Mouse (Mus musculus) midbrain, postnatal 0 days (tissue): ENCODE results near the gene Flnb. TPM values are rescaled to one million over a fixed set of nuclear protein-coding genes. Genes with fewer than 3 reads are reported as not detected.

ENCODE experiments used
- ATAC-seq: fragments of 200-750 bp; cut with Nextera tagmentation; 2 replicates; pipeline ENCODE4 v1.8.0; 2017; ENCODE audit warnings: moderate number of reproducible peaks, mild to moderate bottlenecking, moderate TSS enrichment, moderate library complexity; ENCODE audit not compliant: low FRiP score
- DNase-seq: peaks from one replicate; pipeline ENCODE4 v3.0.0-alpha.2; 2015; ENCODE audit warnings: low spot score
- H3K27ac ChIP-seq: fragments of 300-500 bp; sonication (generic); 2 replicates; pipeline ENCODE4 v1.5.1; 2014; ENCODE audit warnings: low read depth, mild to moderate bottlenecking, low read length, mixed read lengths
- H3K27me3 ChIP-seq: fragments of 300-500 bp; sonication (generic); 2 replicates; pipeline ENCODE4 v1.6.1; 2014; ENCODE audit warnings: low read length, control low read depth, mixed read lengths; ENCODE audit not compliant: insufficient read depth
- H3K36me3 ChIP-seq: fragments of 300-500 bp; sonication (generic); 2 replicates; pipeline ENCODE4 v1.6.1; 2014; ENCODE audit warnings: low read length, control low read depth, mixed read lengths; ENCODE audit not compliant: insufficient read depth
- H3K4me1 ChIP-seq: fragments of 300-500 bp; sonication (generic); 2 replicates; pipeline ENCODE4 v1.6.1; 2014; ENCODE audit warnings: mild to moderate bottlenecking, control low read depth, antibody characterized with exemption, low read length, mixed read lengths; ENCODE audit not compliant: insufficient read depth
- H3K4me2 ChIP-seq: fragments of 300-500 bp; sonication (generic); 2 replicates; pipeline ENCODE4 v1.6.1; 2014; ENCODE audit warnings: low read depth, mild to moderate bottlenecking, low read length, mixed read lengths; ENCODE audit not compliant: poor library complexity, severe bottlenecking
- H3K4me3 ChIP-seq: fragments of 300-500 bp; sonication (generic); 2 replicates; pipeline ENCODE4 v1.5.1; 2014; ENCODE audit warnings: low read depth, mild to moderate bottlenecking, low read length, moderate library complexity
- H3K9ac ChIP-seq: fragments of 300-500 bp; sonication (generic); replicated peaks from 2 replicates; pipeline ENCODE4 v1.6.1; 2014; ENCODE audit warnings: mild to moderate bottlenecking, low read length, moderate library complexity, mixed read lengths; ENCODE audit not compliant: poor library complexity, severe bottlenecking
- H3K9me3 ChIP-seq: fragments of 300-500 bp; sonication (generic); 2 replicates; pipeline ENCODE4 v1.6.1; 2016; ENCODE audit warnings: low read length, control low read depth
- CTCF ChIP-seq: IDR thresholded peaks from 2 replicates; pipeline ENCODE4 v1.5.1; 2016; ENCODE audit warnings: antibody characterized with exemption, mild to moderate bottlenecking
- WGBS: fragments of 180-500 bp; shearing (Covaris S2); extraction: QIAGEN DNeasy Blood & Tissue Kit; methylation state at CpG from one replicate; pipeline ENCODE4 v1.1.7; 2014; 5-methylcytosine and 5-hydroxymethylcytosine counted together
- polyA plus RNA-seq: library from polyadenylated mRNA; unstranded; fragments of >200 nt; fragmentation: Nextera tagmentation; extraction: Ambion mirVana; gene quantifications from 2 replicates; pipeline ENCODE4 v1.2.1, GENCODE M21; 2015
- total RNA-seq: library from RNA; depleted of rRNA; stranded (reverse); fragments of >200 nt; gene quantifications from 2 replicates; pipeline ENCODE4 v1.2.3, GENCODE M21; 2014

The Flnb gene
- total and polyA plus RNA-seq, 2 experiments from 2014 or later = 3.5 to 23.7 TPM

DNA sequence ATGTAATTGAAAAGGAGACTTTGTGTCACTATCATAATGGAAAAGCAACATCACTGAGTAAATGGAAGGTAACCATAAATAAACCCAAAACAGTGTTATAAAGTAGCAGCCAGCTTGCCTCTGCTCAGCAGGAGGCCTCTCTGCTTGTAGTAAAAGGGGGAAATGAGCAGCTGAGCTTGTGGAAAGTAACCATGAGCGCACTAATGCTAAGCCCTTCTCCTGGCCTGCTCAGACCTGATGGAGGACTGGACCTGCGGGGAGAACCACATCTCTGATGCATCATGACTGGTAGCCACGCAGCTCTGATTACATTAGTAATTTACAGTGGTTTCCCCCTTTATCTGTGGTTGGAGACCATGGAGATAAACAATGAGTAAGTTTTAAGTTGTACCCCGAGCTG, 15.7 kb downstream of the Flnb start:
- H3K9ac ChIP-seq = no peak overlapping the region
- ATAC-seq = no peak
- H3K27me3 ChIP-seq = no peaks in the 10 kb centered on the region
- H3K27ac ChIP-seq = no peak overlapping the region
- TF ChIP-seq CTCF = no peak
- H3K4me1 ChIP-seq = no peaks in the 10 kb centered on the region; the same call in 1 of the 2 replicates
- WGBS = 78% methylated on average over 4 of the region's 4 CpGs
- no peak for DNase-seq
- no peak overlapping the region for H3K4me3 ChIP-seq
- H3K9me3 ChIP-seq = no peaks in the 10 kb centered on the region
- no peak overlapping the region for H3K4me2 ChIP-seq
- H3K36me3 ChIP-seq = no peaks in the 10 kb centered on the region

DNA sequence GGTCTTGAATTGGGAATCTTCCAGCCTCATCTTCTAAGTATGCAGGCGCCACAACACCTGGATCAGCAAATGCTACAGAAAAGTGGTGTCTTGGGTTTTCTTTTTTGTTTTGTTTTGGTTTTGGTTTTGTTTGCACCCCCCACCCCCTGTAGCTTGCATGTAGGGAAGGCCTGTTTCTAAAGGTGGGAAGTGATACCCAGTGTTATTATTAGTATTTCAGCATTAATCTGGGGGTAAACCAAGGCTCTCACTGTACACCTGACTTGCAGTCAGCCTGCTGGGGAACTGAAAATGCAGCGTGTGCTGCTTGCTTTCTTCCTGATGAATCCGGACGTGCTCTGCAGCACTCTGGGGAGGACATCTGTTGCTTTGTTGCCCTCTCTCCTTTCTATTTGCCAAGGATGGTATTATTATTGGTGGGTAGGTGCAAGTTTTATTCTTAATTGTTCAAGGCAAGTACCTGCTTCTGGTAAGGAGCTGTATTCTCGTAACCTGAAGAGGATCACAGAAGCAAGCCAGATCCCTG, 20.9 kb downstream of the Flnb start:
- Histone ChIP-seq H3K4me1 (no peaks in the 10 kb centered on the region; the same call in 1 of the 2 replicates), H3K27ac (no peak overlapping the region), H3K4me3 (no peak overlapping the region), H3K36me3 (no peaks in the 10 kb centered on the region), H3K27me3 (no peaks in the 10 kb centered on the region), H3K9me3 (no peaks in the 10 kb centered on the region), H3K4me2 (no peak overlapping the region), H3K9ac (no peak overlapping the region)
- DNase-seq (no peak), ATAC-seq (no peak)
- WGBS = 74% methylated on average over 5 of the region's 5 CpGs
- no peak for TF ChIP-seq CTCF

DNA sequence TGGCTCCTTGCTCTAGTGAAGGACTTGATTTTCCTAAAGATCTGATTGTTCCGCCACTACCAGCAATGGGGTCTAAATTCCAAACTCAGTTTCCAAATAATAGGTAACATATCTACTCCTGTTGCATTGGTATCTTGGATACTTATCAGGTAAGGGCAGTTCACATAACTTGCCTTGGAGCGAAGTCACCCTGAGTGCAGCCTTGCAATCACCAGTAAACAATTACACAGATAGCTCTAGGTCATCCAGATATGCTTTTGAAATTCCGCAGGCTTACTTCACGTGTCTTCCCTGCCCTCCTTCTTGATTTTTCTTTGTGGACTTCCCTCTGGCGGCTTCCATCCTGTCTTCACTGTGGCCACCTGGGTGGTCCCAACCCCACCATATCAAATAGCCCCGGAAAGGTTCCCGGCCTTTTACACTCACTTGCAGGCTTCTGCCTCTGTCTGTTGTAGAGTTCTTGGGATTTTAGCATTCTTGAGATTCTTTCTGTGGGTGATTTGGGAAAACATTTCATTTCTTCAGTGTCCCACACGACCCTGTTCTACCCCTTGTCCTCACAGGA, 22.3 kb downstream of the Flnb start:
- Histone ChIP-seq H3K4me3 (no peak overlapping the region), H3K4me1 (peaks cover 2% of the 10 kb centered on the region; the same call in 1 of the 2 replicates), H3K27ac (no peak overlapping the region), H3K4me2 (no peak overlapping the region), H3K27me3 (no peaks in the 10 kb centered on the region), H3K9me3 (no peaks in the 10 kb centered on the region), H3K9ac (no peak overlapping the region), H3K36me3 (no peaks in the 10 kb centered on the region)
- DNase-seq (no peak), ATAC-seq (no peak)
- TF ChIP-seq CTCF = no peak
- 62% methylated on average over 8 of the region's 8 CpGs for WGBS

DNA sequence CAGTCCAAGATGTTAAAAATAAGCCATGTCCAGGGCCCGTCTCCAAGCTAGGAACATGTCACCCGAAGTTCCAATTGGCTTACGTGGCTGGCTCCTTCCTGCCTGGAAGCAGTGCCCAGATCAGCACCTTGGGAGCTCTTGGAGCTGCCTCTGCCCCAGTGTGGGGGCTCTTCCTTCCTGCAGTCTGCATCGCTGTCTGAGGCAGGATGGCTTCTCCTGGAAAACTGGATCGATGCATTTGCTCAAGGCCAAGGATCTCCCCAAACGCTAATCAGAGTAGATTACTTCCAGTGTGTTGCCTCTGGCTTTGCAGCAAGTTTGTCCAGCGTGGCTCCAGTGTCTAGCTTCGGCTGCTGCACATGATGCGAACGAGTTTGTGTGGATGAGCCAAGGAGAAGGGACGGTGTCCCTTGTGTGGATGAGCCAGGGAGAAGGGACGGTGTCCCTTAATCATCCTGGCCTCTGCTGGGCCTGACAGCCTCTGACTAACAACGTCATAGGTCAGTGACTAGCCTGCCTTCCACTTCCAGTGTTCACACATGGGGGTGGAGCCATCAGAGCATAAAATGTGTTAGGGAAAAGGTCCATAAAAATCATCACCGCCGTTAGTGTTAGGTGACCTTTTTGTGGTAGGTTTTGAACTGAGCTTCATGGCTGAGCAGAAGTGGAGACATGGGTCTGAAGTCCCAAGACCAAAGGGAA, 25.0 kb downstream of the Flnb start:
- whole genome bisulfite sequencing = 75% methylated on average over 15 of the region's 15 CpGs
- Histone ChIP-seq H3K4me2 (no peak overlapping the region), H3K27me3 (no peaks in the 10 kb centered on the region), H3K4me1 (peaks cover 6% of the 10 kb centered on the region; the same call in 1 of the 2 replicates), H3K36me3 (no peaks in the 10 kb centered on the region), H3K27ac (no peak overlapping the region), H3K9ac (no peak overlapping the region), H3K4me3 (no peak overlapping the region), H3K9me3 (no peaks in the 10 kb centered on the region)
- ATAC-seq (no peak), DNase-seq (no peak)
- TF ChIP-seq CTCF = no peak

DNA sequence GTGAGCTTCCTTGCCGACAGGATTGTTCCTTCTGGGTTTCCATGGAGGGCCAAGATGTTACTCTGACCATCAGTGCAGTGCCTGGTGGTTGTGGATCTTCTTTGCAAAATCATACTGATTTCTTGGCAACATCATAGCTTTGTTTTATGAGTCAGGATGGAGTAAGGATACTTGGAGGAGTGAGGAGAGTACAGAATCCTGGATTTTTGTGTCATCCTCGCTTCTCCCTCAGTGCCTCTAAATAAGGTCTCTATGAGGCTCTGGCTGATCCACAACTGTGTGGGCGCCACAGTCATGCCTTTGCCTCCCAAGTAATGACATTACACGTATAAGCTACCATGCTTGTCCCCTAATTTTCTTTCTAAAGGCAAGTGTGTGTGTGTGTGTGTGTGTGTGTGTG, 28.9 kb downstream of the Flnb start:
- 86% methylated on average over 4 of the region's 4 CpGs for WGBS
- Histone ChIP-seq H3K4me1 (peaks cover 14% of the 10 kb centered on the region), H3K27me3 (no peaks in the 10 kb centered on the region), H3K9ac (no peak overlapping the region), H3K27ac (no peak overlapping the region), H3K36me3 (no peaks in the 10 kb centered on the region), H3K9me3 (no peaks in the 10 kb centered on the region), H3K4me3 (no peak overlapping the region), H3K4me2 (no peak overlapping the region)
- no peak for ATAC-seq
- no peak for TF ChIP-seq CTCF
- DNase-seq = no peak

DNA sequence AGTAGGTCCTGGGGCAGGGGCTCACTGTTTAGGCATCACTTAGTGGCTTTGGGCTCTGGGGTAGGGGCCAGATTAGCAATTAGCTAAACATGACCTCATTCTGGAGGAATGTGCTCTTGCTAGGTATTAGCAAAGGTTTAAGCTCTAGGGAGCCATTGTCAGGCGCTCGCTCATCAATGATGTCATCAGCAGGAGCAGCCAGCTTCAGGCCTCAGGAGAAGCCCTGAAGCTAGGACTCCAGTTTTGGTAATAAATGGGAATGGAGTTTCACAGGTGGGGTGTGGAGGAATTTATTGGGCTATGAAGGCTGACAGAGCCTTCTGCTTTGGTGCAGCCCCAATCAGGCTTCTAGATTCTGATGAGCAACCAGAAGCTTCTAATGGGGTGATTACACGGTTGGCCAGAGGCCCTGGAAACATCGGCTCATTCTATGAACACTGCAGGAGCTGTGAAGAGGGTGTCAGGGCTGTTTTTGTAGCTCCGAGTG, 30.0 kb downstream of the Flnb start:
- ATAC-seq (peak; percentile 45), DNase-seq (peak; percentile 39)
- H3K27me3 ChIP-seq = no peaks in the 10 kb centered on the region
- H3K4me1 ChIP-seq = peaks cover 14% of the 10 kb centered on the region
- WGBS = 27% methylated on average over 5 of the region's 5 CpGs
- no peak overlapping the region for H3K9ac ChIP-seq
- H3K4me3 ChIP-seq = no peak overlapping the region
- no peak overlapping the region for H3K4me2 ChIP-seq
- TF ChIP-seq CTCF = no peak
- H3K36me3 ChIP-seq = no peaks in the 10 kb centered on the region
- no peak overlapping the region for H3K27ac ChIP-seq
- H3K9me3 ChIP-seq = no peaks in the 10 kb centered on the region
